Mouse (Mus musculus) regulatory T cell (primary cell): Measurements from ENCODE around the gene Trim43c.
"Not testable (repeated sequence)": the region's sequence is repeated elsewhere in the genome, so short reads cannot be mapped to it uniquely, and the experiment has no call there.

Experiments
- in situ Hi-C: fragments of 300-600 bp; cut with MboI, MseI; formaldehyde crosslinking; loops from one replicate; pipeline ENCODE4 v1.15.1; 2025; ENCODE audit warnings: high pct_unique_total_duplicates

Gene Trim43c

DNA sequence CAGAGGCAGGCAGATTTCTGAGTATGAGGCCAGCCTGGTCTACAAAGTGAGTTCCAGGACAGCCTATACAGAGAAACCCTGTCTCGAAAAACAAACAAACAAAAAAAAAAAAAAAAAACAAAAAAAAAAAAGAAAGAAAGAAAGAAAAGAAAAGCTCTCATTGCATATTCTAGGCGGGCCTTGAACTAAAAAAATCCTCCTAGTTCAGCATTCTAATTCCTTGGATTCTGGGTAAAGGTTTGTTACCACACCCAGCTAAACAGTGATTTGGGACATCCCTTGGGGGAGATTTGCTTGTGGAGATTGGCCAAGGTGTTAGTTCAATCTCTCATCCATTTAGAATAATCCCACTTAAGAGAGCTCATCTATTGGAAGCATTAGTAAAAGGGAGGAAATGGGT, at the start of gene Trim43c:
Gene Trim43c (plus strand): TSS at position 301 of the 400 bp plus-strand sequence.
- in situ Hi-C loops: not testable (repeated sequence)

GRCm38 (mm10) chr9:88853072-88853471, 14.1 kb downstream of the Trim43c start:
- in situ Hi-C loops: loop anchor here (5.0 kb wide), 1 partner anchor 261 kb away; no protein-coding TSS in a partner anchor

- in situ Hi-C loops: not testable (repeated sequence)
Measured at GRCm38 (mm10) chr9:88858566-88859492, 19.9 kb downstream of the Trim43c start.
